7 mouse cellular contexts compared by ENCODE assay signal in the genomic region with DNA sequence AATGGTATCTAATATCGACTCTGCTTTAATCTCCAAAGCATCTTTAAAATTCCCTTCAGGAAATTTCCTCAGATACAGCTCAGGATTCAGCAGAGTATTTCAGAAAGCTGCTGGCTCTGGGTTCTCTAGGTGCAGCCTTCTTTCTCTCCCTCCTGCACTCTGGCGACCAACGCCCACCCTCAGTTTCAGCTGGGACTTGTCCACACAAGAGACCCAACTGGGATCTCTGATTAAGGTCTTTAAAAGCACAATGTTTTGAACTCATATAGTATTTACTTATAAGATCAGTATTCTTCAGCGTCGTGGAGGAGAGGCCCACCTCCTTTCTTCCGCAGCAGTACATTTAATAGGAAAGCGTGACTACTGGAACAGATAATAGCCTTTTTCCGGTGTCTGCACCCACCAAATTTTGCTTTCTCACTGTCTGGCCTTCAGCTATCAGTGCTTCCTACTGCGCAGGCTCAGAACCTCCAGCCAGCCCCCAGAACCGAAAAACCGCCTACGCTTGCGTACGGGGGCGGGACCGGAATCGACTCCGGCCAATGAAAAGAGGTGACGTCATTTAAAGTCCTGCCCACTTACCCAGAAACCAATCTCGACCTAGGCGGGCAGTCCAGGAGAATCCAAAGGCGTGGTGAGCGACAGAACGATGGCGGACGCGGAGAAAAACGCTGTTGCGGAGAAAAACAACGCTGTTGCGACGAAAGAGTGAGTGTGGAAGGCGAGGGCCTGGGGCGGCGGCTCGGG. TPM values are rescaled to one million over a fixed set of nuclear protein-coding genes. Genes with fewer than 3 reads are reported as not detected.
DNase-seq lines count a peak whose midpoint lies in the region; ATAC-seq lines count a peak whose summit lies in the region.

A gene (plus strand): TSS at position 576 of the 747 bp plus-strand sequence.

- 3% methylated on average over 36 of the region's 36 CpGs for WGBS in embryonic facial prominence, embryonic 12.5 days
- WGBS in limb, embryonic 11.5 days, result 3% methylated on average over 36 of the region's 36 CpGs
- 2% methylated on average over 36 of the region's 36 CpGs for WGBS in midbrain, embryonic 14.5 days

- H3K27me3 ChIP-seq in embryonic facial prominence, embryonic 12.5 days, result no peaks in the 10 kb centered on the region
- H3K27me3 ChIP-seq in limb, embryonic 11.5 days (ENCODE audit: control insufficient read depth, insufficient read depth, low read length), result no peaks in the 10 kb centered on the region
- no peaks in the 10 kb centered on the region for H3K27me3 ChIP-seq in midbrain, embryonic 14.5 days (ENCODE audit: control insufficient read depth, insufficient read depth, low read length)

- peak within 1 kb of the TSS; percentile 72 for H3K4me2 ChIP-seq in embryonic facial prominence, embryonic 12.5 days (replicated peaks)
- H3K4me2 ChIP-seq in limb, embryonic 11.5 days (ENCODE audit: low read depth, severe bottlenecking), result peak within 1 kb of the TSS; percentile 52
- H3K4me2 ChIP-seq in midbrain, embryonic 14.5 days (ENCODE audit: low read length), result peak within 1 kb of the TSS; percentile 76

- peak within 1 kb of the TSS; percentile 84 for H3K4me3 ChIP-seq in embryonic facial prominence, embryonic 12.5 days
- H3K4me3 ChIP-seq in limb, embryonic 11.5 days (ENCODE audit: low read depth, low read length), result peak within 1 kb of the TSS; percentile 58
- peak within 1 kb of the TSS; percentile 66 for H3K4me3 ChIP-seq in midbrain, embryonic 14.5 days (replicated peaks; ENCODE audit: low read depth, low read length)

- H3K4me1 ChIP-seq in embryonic facial prominence, embryonic 12.5 days, result peaks cover 17% of the 10 kb centered on the region
- H3K4me1 ChIP-seq in limb, embryonic 11.5 days (ENCODE audit: control insufficient read depth, insufficient read depth, low read length), result no peaks in the 10 kb centered on the region
- H3K4me1 ChIP-seq in midbrain, embryonic 14.5 days (ENCODE audit: control insufficient read depth, insufficient read depth, low read length), result peaks cover 17% of the 10 kb centered on the region

- ATAC-seq in embryonic facial prominence, embryonic 12.5 days (ENCODE audit: insufficient number of reproducible peaks, insufficient read depth, low FRiP score, low TSS enrichment), result peak; percentile 97
- peak; percentile 99 for ATAC-seq in limb, embryonic 11.5 days (ENCODE audit: insufficient number of reproducible peaks, low FRiP score, low TSS enrichment, low read depth)
- ATAC-seq in midbrain, embryonic 14.5 days (ENCODE audit: low FRiP score, low TSS enrichment), result peak; percentile 98

- DNase-seq in adrenal gland, postnatal 25 days, result peak; percentile 94
- peak; percentile 100 for DNase-seq in heart, adult 11 months
- DNase-seq in kidney, adult 18-20 months, result peak; percentile 93
- DNase-seq in limb, embryonic 11.5 days (ENCODE audit: low spot score), result peak; percentile 94
- peak; percentile 99 for DNase-seq in midbrain, embryonic 14.5 days
- DNase-seq in spleen, adult 18-20 months, result peak; percentile 87 to 89

- H3K36me3 ChIP-seq in embryonic facial prominence, embryonic 12.5 days, result peaks cover 27% of the 10 kb centered on the region
- peaks cover 10% of the 10 kb centered on the region for H3K36me3 ChIP-seq in limb, embryonic 11.5 days (ENCODE audit: control insufficient read depth, insufficient read depth, low read length)
- H3K36me3 ChIP-seq in midbrain, embryonic 14.5 days (ENCODE audit: control insufficient read depth, insufficient read depth, low read length), result peaks cover 36% of the 10 kb centered on the region

- H3K9me3 ChIP-seq in embryonic facial prominence, embryonic 12.5 days, result no peaks in the 10 kb centered on the region
- no peaks in the 10 kb centered on the region for H3K9me3 ChIP-seq in limb, embryonic 11.5 days (ENCODE audit: control insufficient read depth, low read length)
- H3K9me3 ChIP-seq in midbrain, embryonic 14.5 days (ENCODE audit: control insufficient read depth, low read length), result no peaks in the 10 kb centered on the region

- H3K27ac ChIP-seq in embryonic facial prominence, embryonic 12.5 days, result peak within 1 kb of the TSS; percentile 92
- 0 out of 2 replicates have a peak within 1 kb of the TSS, but pooled peaks have one; percentile 49 for H3K27ac ChIP-seq in limb, embryonic 11.5 days (replicated peaks; ENCODE audit: low read depth, low read length)
- H3K27ac ChIP-seq in midbrain, embryonic 14.5 days (replicated peaks; ENCODE audit: low read depth, low read length), result peak within 1 kb of the TSS; percentile 93

- peak within 1 kb of the TSS; percentile 75 for H3K9ac ChIP-seq in embryonic facial prominence, embryonic 12.5 days
- peak within 1 kb of the TSS; percentile 61 for H3K9ac ChIP-seq in limb, embryonic 11.5 days (ENCODE audit: low read length)
- H3K9ac ChIP-seq in midbrain, embryonic 14.5 days (replicated peaks; ENCODE audit: low read length), result peak within 1 kb of the TSS; percentile 82

RNA-seq across cellular contexts. Expression of the gene that starts here (rescaled TPM):
- total RNA-seq in adrenal gland, postnatal 25 days (2021), result 141 and 142 TPM in 2 replicates
- polyA plus RNA-seq in embryonic facial prominence, embryonic 12.5 days (2016; fragmentation: Nextera tagmentation; extraction: Ambion mirVana), result 303 and 304 TPM in 2 replicates
- polyA plus RNA-seq in limb, embryonic 11.5 days (2014; fragmentation: Nextera tagmentation; extraction: Ambion mirVana), result 354 and 368 TPM in 2 replicates
- polyA plus RNA-seq in midbrain, embryonic 14.5 days (2014; fragmentation: Nextera tagmentation; extraction: Ambion mirVana), result 771 and 783 TPM in 2 replicates

Comparison
In these comparisons a context has a peak if more than half of its experiments do, and no peak if none do; other contexts are left out.
1. Peak in every context shown above with its lines: DNase-seq, ATAC-seq, H3K4me3 ChIP-seq and H3K27ac ChIP-seq.